In genomic region chr10:20345736-20346135, GRCm38 (mm10) we compare ENCODE assay signal across 14 mouse cellular contexts. TPM values are rescaled to one million over a fixed set of nuclear protein-coding genes. Genes with fewer than 3 reads are reported as not detected.
DNase-seq lines count a peak whose midpoint lies in the region; ATAC-seq and TF ChIP-seq lines count a peak whose summit lies in the region.
"Had no signal": no experiment of that assay in that cellular context is flagged by ENCODE, and none has a peak within 500 bp of the region (broad histone marks: within the 10 kb centered on the region; RNA-seq: fewer than 3 reads in every experiment).

No protein-coding gene starts in this region.

- H3K79me2 ChIP-seq in liver, adult 2 months (ENCODE audit: control insufficient read depth, insufficient read depth, low read length), result no peaks in the 10 kb centered on the region

- whole genome bisulfite sequencing in liver, adult 2 months, result 20% methylated on average over 1 of the region's 1 CpGs
- 89% methylated on average over 1 of the region's 1 CpGs for WGBS in liver, embryonic 11.5 days

- TF ChIP-seq CTCF in gastrocnemius, adult 2 months (IDR thresholded peaks at IDR 0.05), result no peak
- TF ChIP-seq CTCF in liver, adult 2 months (IDR thresholded peaks at IDR 0.05; ENCODE audit: low read depth, low read length), result no peak

- no peaks in the 10 kb centered on the region for H3K9me3 ChIP-seq in liver, embryonic 11.5 days (ENCODE audit: control insufficient read depth, low read length)
- H3K9me3 ChIP-seq: embryonic facial prominence, embryonic 12.5 days; heart, embryonic 13.5 days; limb, embryonic 15.5 days; neural tube, embryonic 13.5 days had no signal

- no peak for ATAC-seq in liver, embryonic 11.5 days (replicated peaks; ENCODE audit: low FRiP score)
- no peak for ATAC-seq in megakaryocyte progenitor cell, adult 5-6 weeks (replicated peaks; ENCODE audit: poor library complexity)
- ATAC-seq: intestine, embryonic 16.5 days; midbrain, embryonic 16.5 days had no signal

- H3K9ac ChIP-seq in liver, adult 2 months (ENCODE audit: low read depth, low read length), result no peak overlapping the region
- no peak overlapping the region for H3K9ac ChIP-seq in liver, embryonic 11.5 days (ENCODE audit: low read depth, low read length)
- H3K9ac ChIP-seq: embryonic facial prominence, embryonic 12.5 days; heart, embryonic 13.5 days; limb, embryonic 15.5 days; neural tube, embryonic 13.5 days had no signal

- H3K36me3 ChIP-seq in liver, adult 2 months (ENCODE audit: control insufficient read depth, insufficient read depth, low read length), result peaks cover 36% of the 10 kb centered on the region
- H3K36me3 ChIP-seq in liver, embryonic 11.5 days (ENCODE audit: control insufficient read depth, insufficient read depth, low read length), result peaks cover 32% of the 10 kb centered on the region

- H3K27me3 ChIP-seq in liver, adult 2 months (ENCODE audit: control insufficient read depth, insufficient read depth, low read length), result no peaks in the 10 kb centered on the region
- no peaks in the 10 kb centered on the region for H3K27me3 ChIP-seq in liver, embryonic 11.5 days (replicated peaks; ENCODE audit: control insufficient read depth, insufficient read depth, low read length)
- H3K27me3 ChIP-seq: embryonic facial prominence, embryonic 12.5 days; heart, embryonic 13.5 days; limb, embryonic 15.5 days; neural tube, embryonic 13.5 days had no signal

- no peak overlapping the region for H3K4me3 ChIP-seq in gastrocnemius, adult 2 months
- H3K4me3 ChIP-seq in liver, adult 2 months (ENCODE audit: insufficient read depth, low read depth, low read length), result no peak overlapping the region
- no peak overlapping the region for H3K4me3 ChIP-seq in liver, embryonic 11.5 days (ENCODE audit: low read depth, low read length)
- H3K4me3 ChIP-seq: embryonic facial prominence, embryonic 12.5 days; heart, embryonic 13.5 days; limb, embryonic 15.5 days; neural tube, embryonic 13.5 days had no signal

- intact Hi-C loops in gastrocnemius, adult 2 months (cut with DNase I), result no loop called here

- no peak for TF ChIP-seq POLR2A in liver, adult 2 months (IDR thresholded peaks at IDR 0.05; ENCODE audit: extremely low read depth, insufficient read depth, low read length)

- H3K4me1 ChIP-seq in liver, adult 2 months (ENCODE audit: control insufficient read depth, insufficient read depth, low read length), result peaks cover 2% of the 10 kb centered on the region; the same call in 1 of the 2 replicates
- 0 out of 2 replicates have a peak, but pooled peaks cover 9% of the 10 kb centered on the region for H3K4me1 ChIP-seq in liver, embryonic 11.5 days (replicated peaks; ENCODE audit: control insufficient read depth, insufficient read depth, low read length)

- peak overlapping the region; percentile 43; the same call in 1 of the 2 replicates for H3K27ac ChIP-seq in gastrocnemius, adult 2 months
- H3K27ac ChIP-seq in liver, adult 2 months (replicated peaks; ENCODE audit: insufficient read depth, low read depth, low read length), result peak overlapping the region; percentile 36; the same call in 1 of the 2 replicates
- no peak overlapping the region for H3K27ac ChIP-seq in liver, embryonic 11.5 days (ENCODE audit: low read depth, low read length)
- H3K27ac ChIP-seq: embryonic facial prominence, embryonic 12.5 days; heart, embryonic 13.5 days; limb, embryonic 15.5 days; neural tube, embryonic 13.5 days had no signal

- DNase-seq in gastrocnemius, adult 2 months, result peak; percentile 33
- no peak for DNase-seq in gastrocnemius, postnatal 10 days
- DNase-seq in liver, adult 2 months (ENCODE audit: extremely low read depth, low read depth, low spot score), result peak; percentile 79
- DNase-seq in liver, embryonic 11.5 days (ENCODE audit: low spot score), result no peak
- peak; percentile 19 for DNase-seq in NIH3T3 (ENCODE audit: low read depth)
- peak; percentile 17 to 30 for DNase-seq in cerebellum, postnatal 14 days
- DNase-seq in urinary bladder, adult 2 months (ENCODE audit: low spot score), result no peak

- no peak overlapping the region for H3K4me2 ChIP-seq in liver, embryonic 11.5 days
- H3K4me2 ChIP-seq: embryonic facial prominence, embryonic 12.5 days; heart, embryonic 13.5 days; limb, embryonic 15.5 days; neural tube, embryonic 13.5 days had no signal

RNA-seq across cellular contexts. Expression of gene Mtfr2, which starts 1.8 kb away (rescaled TPM):
- total RNA-seq in gastrocnemius, adult 2 months (2021), result not detected
- total RNA-seq in gastrocnemius, postnatal 10 days (2021), result 1 to 10 TPM; 1.2 to 1.5 TPM
- total RNA-seq in liver, adult 2 months (2014; rRNA removed), result 0.13 TPM in 1 of 2 replicates, not detected in the other
- 0.05 TPM in 1 of 2 replicates, not detected in the other for polyA plus RNA-seq in liver, adult 2 months (2012; rRNA removed)
- polyA plus RNA-seq in liver, embryonic 11.5 days (2014; fragmentation: Nextera tagmentation; extraction: Ambion mirVana), result 3.0 and 4.1 TPM in 2 replicates
- total RNA-seq in megakaryocyte progenitor cell, adult 5-6 weeks (2015), result 69.6 and 74.0 TPM in 2 replicates
- total RNA-seq in megakaryocyte progenitor cell, adult 5-6 weeks (2017), result 11.6 and 17.1 TPM in 2 replicates
- 0.78 and 0.91 TPM in 2 replicates for polyA plus RNA-seq in urinary bladder, adult 2 months (2012; rRNA removed)

RNA-seq across cellular contexts. Expression of gene Bclaf1, which starts 33.5 kb away (rescaled TPM):
- total RNA-seq in gastrocnemius, adult 2 months (2021), result 10 to 100 TPM; 49.1 to 58.7 TPM
- total RNA-seq in gastrocnemius, postnatal 10 days (2021), result 10 to 100 TPM; 64.1 to 75.1 TPM
- 56.0 and 73.1 TPM in 2 replicates for total RNA-seq in liver, adult 2 months (2014; rRNA removed)
- polyA plus RNA-seq in liver, adult 2 months (2012; rRNA removed), result 4.7 and 6.9 TPM in 2 replicates
- 129 and 133 TPM in 2 replicates for polyA plus RNA-seq in liver, embryonic 11.5 days (2014; fragmentation: Nextera tagmentation; extraction: Ambion mirVana)
- total RNA-seq in megakaryocyte progenitor cell, adult 5-6 weeks (2015), result 185 and 245 TPM in 2 replicates
- total RNA-seq in megakaryocyte progenitor cell, adult 5-6 weeks (2017), result 401 and 633 TPM in 2 replicates
- 60.3 and 62.7 TPM in 2 replicates for polyA plus RNA-seq in urinary bladder, adult 2 months (2012; rRNA removed)

Comparison
In these comparisons a context has a peak if more than half of its experiments do, and no peak if none do; other contexts are left out.
1. DNase-seq: peak in gastrocnemius, adult 2 months (single experiment), liver, adult 2 months (single experiment), NIH3T3 (single experiment) and cerebellum, postnatal 14 days (2 of 2); none in gastrocnemius, postnatal 10 days (single experiment), liver, embryonic 11.5 days (single experiment) and urinary bladder, adult 2 months (single experiment).
2. RNA of gene Mtfr2, which starts 1.8 kb away (total RNA-seq): 11.6 to 74.0 TPM in megakaryocyte progenitor cell, adult 5-6 weeks; 1.2 to 1.5 TPM in gastrocnemius, postnatal 10 days, not detected in gastrocnemius, adult 2 months and 0.13 TPM in liver, adult 2 months; every median in the first group is over 4 times any median in the second.